Mouse (Mus musculus) intestine, embryonic 14.5 days (tissue): ENCODE measurements at regions not wholly inside any gene's neighbourhood (a gene's known extent, or its start where the extent isn't known, plus 50 kb on each side); places are given as distances from the start of the nearest gene placed in this dataset.

Experiments
- ATAC-seq: fragments of 200-750 bp; cut with Nextera tagmentation; replicated peaks from 2 replicates; pipeline ENCODE4 v1.8.0; 2017; ENCODE audit warnings: low read depth, moderate number of reproducible peaks, moderate TSS enrichment, moderate library complexity; ENCODE audit not compliant: low FRiP score, low TSS enrichment
- DNase-seq: peaks from one replicate; pipeline ENCODE4 v3.0.0-alpha.2; 2018; ENCODE audit warnings: low spot score
- H3K27ac ChIP-seq: fragments of 300-500 bp; sonication (generic); 2 replicates; pipeline ENCODE4 v1.5.1; 2014; ENCODE audit warnings: low read depth, mild to moderate bottlenecking, control low read depth
- H3K27me3 ChIP-seq: fragments of 300-500 bp; sonication (generic); replicated peaks from 2 replicates; pipeline ENCODE4 v1.6.1; 2014; ENCODE audit warnings: low read length, control low read depth; ENCODE audit not compliant: control insufficient read depth, insufficient read depth
- H3K36me3 ChIP-seq: fragments of 300-500 bp; sonication (generic); 2 replicates; pipeline ENCODE4 v1.6.1; 2014; ENCODE audit warnings: low read length, control low read depth; ENCODE audit not compliant: control insufficient read depth, insufficient read depth
- H3K4me1 ChIP-seq: fragments of 300-500 bp; sonication (generic); replicated peaks from 2 replicates; pipeline ENCODE4 v1.6.1; 2014; ENCODE audit warnings: low read length, control low read depth, mixed read lengths; ENCODE audit not compliant: control insufficient read depth, insufficient read depth
- H3K4me2 ChIP-seq: fragments of 300-500 bp; sonication (generic); 2 replicates; pipeline ENCODE4 v1.6.1; 2014; ENCODE audit warnings: low read length
- H3K4me3 ChIP-seq: fragments of 300-500 bp; sonication (generic); 2 replicates; pipeline ENCODE4 v1.5.1; 2014; ENCODE audit warnings: low read depth, low read length, control low read depth, mixed read lengths
- H3K9ac ChIP-seq: fragments of 300-500 bp; sonication (generic); 2 replicates; pipeline ENCODE4 v1.6.1; 2014; ENCODE audit warnings: mild to moderate bottlenecking, low read length
- H3K9me3 ChIP-seq: fragments of 300-500 bp; sonication (generic); 2 replicates; pipeline ENCODE4 v1.6.1; 2016; ENCODE audit warnings: low read length, control low read depth; ENCODE audit not compliant: control insufficient read depth
- WGBS: fragments of 180-500 bp; shearing (Covaris S2); extraction: QIAGEN DNeasy Blood & Tissue Kit; methylation state at CpG from one replicate; pipeline ENCODE4 v1.1.7; 2014; 5-methylcytosine and 5-hydroxymethylcytosine counted together

DNA sequence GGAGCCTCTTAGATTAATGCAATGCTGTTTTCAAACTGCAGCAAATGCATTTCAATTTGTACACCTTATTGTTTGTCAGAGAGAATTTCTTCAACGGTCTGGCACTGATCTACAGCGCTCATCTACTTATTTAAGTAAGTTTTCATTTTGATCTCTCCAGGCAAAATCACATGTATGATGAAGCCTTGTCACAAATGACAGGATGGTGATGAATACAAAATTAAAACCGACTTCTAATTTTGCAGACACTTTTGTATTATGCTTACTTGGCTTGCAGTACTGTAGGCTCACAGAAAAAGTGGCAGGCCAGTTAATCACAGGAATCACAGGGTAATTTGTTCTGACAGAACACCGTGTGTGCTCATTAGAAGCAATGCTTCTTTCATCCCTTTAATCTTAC lies 406.4 kb downstream of the Gria2 start:
- Histone ChIP-seq H3K27ac (no peak overlapping the region), H3K9ac (no peak overlapping the region), H3K27me3 (no peaks in the 10 kb centered on the region), H3K36me3 (no peaks in the 10 kb centered on the region), H3K9me3 (no peaks in the 10 kb centered on the region), H3K4me3 (no peak overlapping the region), H3K4me2 (no peak overlapping the region), H3K4me1 (no peaks in the 10 kb centered on the region)
- ATAC-seq (no peak), DNase-seq (no peak)
- WGBS, result 80% methylated on average over 4 of the region's 4 CpGs

DNA sequence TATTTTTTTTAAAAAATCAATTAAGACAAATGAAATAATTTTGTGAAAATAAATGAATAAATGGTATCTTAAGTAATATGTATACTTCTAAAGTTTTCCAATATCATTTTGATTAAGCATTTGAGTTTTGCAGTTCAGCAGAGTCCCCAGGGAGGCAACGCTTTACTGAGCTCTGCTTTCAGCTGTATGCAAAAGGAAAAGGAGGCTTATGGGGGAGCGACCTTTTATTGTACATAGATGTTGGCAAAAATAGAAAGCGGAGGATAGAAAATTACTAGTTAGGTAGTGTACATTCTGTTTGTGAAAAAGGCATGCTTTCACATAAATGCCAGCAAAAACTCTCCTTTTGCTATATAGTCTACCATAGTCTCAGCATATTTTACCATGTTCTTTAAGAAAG lies 382.2 kb downstream of the Gria2 start:
- Histone ChIP-seq H3K9ac (no peak overlapping the region), H3K4me2 (no peak overlapping the region), H3K4me3 (no peak overlapping the region), H3K27me3 (no peaks in the 10 kb centered on the region), H3K36me3 (no peaks in the 10 kb centered on the region), H3K4me1 (no peaks in the 10 kb centered on the region), H3K9me3 (no peaks in the 10 kb centered on the region), H3K27ac (no peak overlapping the region)
- ATAC-seq (no peak), DNase-seq (no peak)
- 82% methylated on average over 3 of the region's 3 CpGs for WGBS

DNA sequence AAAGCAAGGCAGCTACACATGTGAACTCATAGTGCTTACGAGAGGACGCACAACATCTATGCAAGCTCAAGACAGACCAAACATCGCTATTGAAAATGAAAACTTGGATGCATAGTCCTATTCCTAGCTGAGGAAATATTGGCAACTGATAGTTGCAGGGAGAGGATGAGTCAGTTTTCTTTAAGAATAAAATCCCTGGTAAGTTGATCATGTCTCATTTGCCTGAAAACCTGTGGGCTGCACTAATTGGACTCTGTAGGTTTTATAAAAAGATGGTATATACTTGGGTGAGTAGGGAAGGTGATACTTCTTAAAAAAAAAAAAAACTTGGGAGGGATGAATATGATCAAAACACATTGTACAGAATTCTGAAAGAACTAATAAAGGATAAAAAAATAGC lies 381.2 kb downstream of the Gria2 start:
- no peaks in the 10 kb centered on the region for H3K9me3 ChIP-seq
- no peak overlapping the region for H3K4me3 ChIP-seq
- H3K36me3 ChIP-seq, result no peaks in the 10 kb centered on the region
- H3K27me3 ChIP-seq, result no peaks in the 10 kb centered on the region
- no peak for DNase-seq
- no peak overlapping the region for H3K4me2 ChIP-seq
- H3K27ac ChIP-seq, result no peak overlapping the region
- no peak for ATAC-seq
- 93% methylated on average over 3 of the region's 3 CpGs for WGBS
- no peak overlapping the region for H3K9ac ChIP-seq
- no peaks in the 10 kb centered on the region for H3K4me1 ChIP-seq

DNA sequence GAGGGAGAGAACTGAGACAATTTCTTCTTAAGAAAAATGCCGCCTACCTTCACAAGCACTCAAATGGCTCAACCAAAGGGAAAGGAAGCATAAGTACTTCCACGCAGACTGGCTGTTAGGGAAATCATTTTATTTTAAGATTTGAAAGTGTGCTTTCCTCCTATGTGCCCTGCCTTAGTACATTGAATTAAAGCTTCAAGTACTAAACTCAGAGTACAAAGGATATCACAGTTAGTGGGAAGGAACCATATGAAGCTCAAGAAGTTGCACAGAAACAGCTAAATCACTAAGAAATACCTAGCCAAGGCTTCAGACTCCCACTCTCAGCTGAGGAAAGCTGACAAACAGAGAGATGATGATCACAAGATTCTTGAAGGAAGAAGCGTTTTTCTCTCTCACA lies 380.5 kb downstream of the Gria2 start:
- no peak overlapping the region for H3K9ac ChIP-seq
- H3K9me3 ChIP-seq, result no peaks in the 10 kb centered on the region
- WGBS, result 72% methylated on average over 3 of the region's 3 CpGs
- H3K27ac ChIP-seq, result no peak overlapping the region
- no peaks in the 10 kb centered on the region for H3K4me1 ChIP-seq
- no peaks in the 10 kb centered on the region for H3K36me3 ChIP-seq
- ATAC-seq (no peak), DNase-seq (no peak)
- H3K4me2 ChIP-seq, result no peak overlapping the region
- H3K4me3 ChIP-seq, result no peak overlapping the region
- no peaks in the 10 kb centered on the region for H3K27me3 ChIP-seq

DNA sequence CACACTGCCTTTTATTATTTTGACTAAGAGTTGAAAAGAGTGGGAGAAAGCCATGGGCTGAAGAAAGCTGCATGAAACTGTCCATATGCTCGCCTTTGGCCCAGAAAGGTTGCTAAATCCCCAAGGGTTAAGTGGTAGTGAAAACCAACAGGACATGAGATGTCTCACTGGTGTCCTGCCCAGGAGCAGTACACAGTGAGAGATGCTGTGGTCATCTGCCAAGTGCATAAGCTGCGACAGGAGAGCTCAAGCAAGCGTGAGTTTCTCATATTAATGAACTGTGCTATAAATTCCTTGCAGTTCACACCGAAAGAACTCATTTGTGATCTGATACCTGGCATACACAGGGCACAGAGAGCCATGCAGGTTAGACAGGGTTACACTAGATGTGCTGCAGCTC lies 380.0 kb downstream of the Gria2 start:
- Histone ChIP-seq H3K4me2 (no peak overlapping the region), H3K4me3 (no peak overlapping the region), H3K27ac (no peak overlapping the region), H3K9me3 (no peaks in the 10 kb centered on the region), H3K36me3 (no peaks in the 10 kb centered on the region), H3K4me1 (no peaks in the 10 kb centered on the region), H3K9ac (no peak overlapping the region), H3K27me3 (no peaks in the 10 kb centered on the region)
- 83% methylated on average over 4 of the region's 4 CpGs for WGBS
- no peak for ATAC-seq
- DNase-seq, result no peak
